Mouse (Mus musculus) testis, adult 2 months (tissue): Measurements from ENCODE around the gene Urad.

Source experiments
- CTCF ChIP-seq: fragments of 200-500 bp; IDR thresholded peaks from 2 replicates; pipeline ENCODE4 v1.5.1; 2012; ENCODE audit warnings: low read depth, mild to moderate bottlenecking, inconsistent platforms, low read length, moderate library complexity; ENCODE audit not compliant: control insufficient read depth, insufficient read depth, insufficient replicate concordance
- POLR2A ChIP-seq: fragments of 200-500 bp; IDR thresholded peaks from 2 replicates; pipeline ENCODE4 v1.6.1; 2012; ENCODE audit warnings: low read depth, mild to moderate bottlenecking, inconsistent platforms, low read length, moderate library complexity; ENCODE audit not compliant: control insufficient read depth

- no peak for TF ChIP-seq CTCF
- TF ChIP-seq POLR2A, result no peak
Observed at GRCm38 (mm10) chr5:147307398-147307785, 14.8 kb downstream of the Urad start.
